Mouse (Mus musculus): ENCODE results near the gene Psmd5.
A peak's percentile ranks its signal among the peaks of the same experiment; 100 is the strongest.
"Not testable (repeated sequence)": the region's sequence is repeated elsewhere in the genome, so short reads cannot be mapped to it uniquely, and the experiment has no call there.

Psmd5 gene

DNA sequence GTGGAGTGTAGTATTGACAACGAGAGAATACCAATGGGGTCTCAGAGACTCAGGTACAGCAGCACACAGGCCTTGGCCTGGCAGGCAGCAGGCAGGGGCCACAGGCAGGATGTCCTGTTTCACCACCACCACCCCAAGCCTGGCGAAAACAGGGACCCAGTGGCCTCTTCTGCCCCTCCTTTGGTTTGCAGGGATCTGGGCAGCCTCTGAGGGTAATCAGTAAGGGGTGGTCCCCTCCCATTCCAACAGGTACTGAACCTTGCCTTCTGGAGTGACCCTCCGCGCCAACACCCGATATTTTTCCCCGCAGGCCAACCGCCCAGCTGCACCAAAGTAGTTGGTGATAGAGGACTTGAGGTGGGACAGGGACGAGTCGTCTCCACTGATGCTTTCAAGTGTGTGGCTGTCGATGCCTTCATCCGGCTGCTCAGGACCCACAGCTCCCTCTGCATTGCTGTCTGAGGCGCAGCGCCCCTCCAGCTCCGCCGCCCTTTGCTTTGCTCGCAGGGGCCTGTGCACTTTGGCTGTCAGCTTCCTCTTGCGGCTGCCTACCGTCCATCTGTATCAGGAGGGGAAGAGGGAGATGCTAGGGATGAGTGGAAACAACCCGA is 20.8 kb upstream of the Psmd5 start:
- no peak for DNase-seq (ENCODE audit: low spot score in 2 of 2)

GRCm38 (mm10) chr2:34893950-34894349 is 19.2 kb upstream of the Psmd5 start:
- no peak for DNase-seq (ENCODE audit: low spot score in 2 of 2)

DNA sequence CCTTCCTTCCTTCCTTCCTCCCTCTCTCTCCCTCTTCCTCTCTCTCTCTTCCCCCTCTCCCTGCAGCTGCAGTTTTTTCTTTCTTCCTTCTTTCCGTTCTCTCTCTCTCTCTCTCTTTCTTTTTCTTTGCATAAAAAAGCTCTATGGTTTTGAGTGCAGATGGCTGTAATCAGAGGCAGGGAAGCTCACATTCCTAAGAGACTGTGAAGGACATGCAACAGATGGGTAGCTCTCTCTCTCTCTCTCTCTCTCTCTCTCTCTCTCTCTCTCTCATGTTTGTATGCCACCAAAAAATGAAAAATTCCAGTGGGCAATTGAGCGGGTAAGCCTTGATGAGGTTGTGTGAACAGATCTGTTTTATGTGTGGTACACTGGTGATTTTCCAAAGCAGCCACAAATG is 9.4 kb upstream of the Psmd5 start:
- no peak for DNase-seq (ENCODE audit: low spot score in 2 of 2)

DNA sequence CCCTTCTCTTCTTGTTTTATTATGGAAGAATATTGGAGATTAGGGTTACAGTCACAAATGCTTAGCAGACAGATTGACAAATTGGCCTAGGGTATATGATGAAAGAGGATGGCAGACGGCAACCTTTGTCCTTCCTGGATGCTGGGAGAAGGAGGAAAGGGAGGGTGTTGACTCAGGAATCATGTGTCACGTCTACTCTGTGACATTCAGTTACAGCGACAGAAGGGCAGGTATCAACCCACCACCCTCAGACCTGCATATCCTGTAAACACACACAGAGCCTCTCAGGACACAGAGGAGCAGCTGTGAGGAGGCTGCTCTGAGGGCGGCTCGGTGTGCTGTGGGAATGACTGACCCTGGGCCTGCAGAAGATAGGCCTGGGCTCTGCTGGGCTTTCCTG is 8.4 kb upstream of the Psmd5 start:
- no peak for DNase-seq (ENCODE audit: low spot score in 2 of 2)

DNA sequence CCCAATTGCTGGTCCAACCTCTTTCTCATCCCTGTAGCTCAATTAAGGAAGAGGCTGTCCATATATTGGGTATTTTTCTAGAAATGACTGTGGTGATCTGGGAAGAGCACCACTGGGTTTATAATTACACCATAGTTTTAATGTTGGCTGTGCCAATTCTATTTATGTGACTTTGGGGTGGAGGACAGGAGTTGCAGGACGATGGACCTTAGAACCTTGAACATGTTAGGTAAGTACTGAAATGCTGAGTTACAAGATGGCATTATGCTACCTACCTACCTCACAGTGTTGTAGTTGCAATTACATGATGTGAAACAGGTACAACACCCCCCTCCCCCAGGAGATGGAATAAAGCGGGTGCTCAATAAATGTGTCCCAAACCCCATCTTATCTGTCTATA is 8.0 kb upstream of the Psmd5 start:
- DNase-seq (ENCODE audit: low spot score in 2 of 2), result no peak

- DNase-seq (ENCODE audit: low spot score in 2 of 2), result no peak
These were observed 5.3 kb upstream of the Psmd5 start for GRCm38 (mm10) chr2:34880054-34880453.

- DNase-seq (ENCODE audit: low spot score in 2 of 2), result no peak
These were observed 497 bp downstream of the Psmd5 start, which contains the start of gene Cutal for GRCm38 (mm10) chr2:34874271-34874670. TSS of gene Cutal (plus strand) at chr2:34874396.

- peak; percentile 91 to 93 for DNase-seq (ENCODE audit: low spot score in 2 of 2)
These were observed 4.0 kb downstream of the Psmd5 start for GRCm38 (mm10) chr2:34870520-34871474.

- no peak for DNase-seq (ENCODE audit: low spot score in 2 of 2)
These were observed 5.1 kb downstream of the Psmd5 start for GRCm38 (mm10) chr2:34869680-34870079.

GRCm38 (mm10) chr2:34857728-34858127 is 17.0 kb downstream of the Psmd5 start:
- DNase-seq (ENCODE audit: low spot score in 2 of 2), result no peak

- DNase-seq (ENCODE audit: low spot score in 2 of 2), result no peak
These were observed 19.5 kb downstream of the Psmd5 start for GRCm38 (mm10) chr2:34855265-34855664.

- no peak for DNase-seq (ENCODE audit: low spot score in 2 of 2)
These were observed 27.1 kb downstream of the Psmd5 start for GRCm38 (mm10) chr2:34847702-34848101.

GRCm38 (mm10) chr2:34843211-34843939 is 31.4 kb downstream of the Psmd5 start:
- no peak for DNase-seq (ENCODE audit: low spot score in 2 of 2)

- DNase-seq (ENCODE audit: low spot score in 2 of 2), result peak; percentile 30 to 52
These were observed 33.1 kb downstream of the Psmd5 start for GRCm38 (mm10) chr2:34841706-34842105.

DNA sequence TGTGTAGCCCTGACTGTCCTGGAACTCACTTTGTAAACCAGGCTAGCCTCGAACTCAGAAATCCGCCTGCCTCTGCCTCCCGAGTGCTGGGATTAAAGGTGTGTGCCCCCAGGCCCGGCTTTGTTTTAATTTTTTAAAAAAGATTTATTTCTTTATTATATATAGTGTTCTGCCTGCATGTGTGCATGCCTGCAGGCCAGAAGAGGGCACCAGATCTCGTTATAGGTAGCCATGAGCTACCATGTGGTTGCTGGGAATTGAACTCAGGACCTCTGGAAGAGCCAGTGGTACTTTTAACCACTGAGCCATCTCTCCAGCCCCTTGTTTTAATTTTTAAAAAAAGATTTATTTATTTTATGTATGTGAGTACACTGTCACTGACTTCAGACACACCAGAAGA is 34.6 kb downstream of the Psmd5 start:
- DNase-seq (ENCODE audit: low spot score in 2 of 2), result not testable (repeated sequence)

DNA sequence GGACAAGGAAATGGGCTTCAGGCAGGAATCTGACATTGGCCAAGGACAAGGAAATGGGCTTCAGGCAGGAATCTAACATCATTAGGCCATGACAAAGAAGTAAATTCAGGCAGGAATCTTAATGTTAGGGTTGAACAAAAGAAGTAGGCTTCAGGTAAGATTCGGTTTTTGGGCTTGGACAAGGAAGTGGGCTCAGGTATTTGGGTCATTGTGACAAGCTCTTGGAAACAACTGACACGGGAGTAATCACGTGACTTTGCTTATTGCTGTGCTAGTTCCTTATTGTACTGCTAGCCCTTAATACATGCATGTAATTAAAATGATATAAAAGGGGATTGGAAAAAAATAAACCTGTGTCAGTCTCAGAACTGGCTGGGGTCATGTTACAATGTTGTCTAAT is 39.1 kb downstream of the Psmd5 start:
- DNase-seq (ENCODE audit: low spot score in 2 of 2), result no peak

GRCm38 (mm10) chr2:34833624-34834023 is 41.1 kb downstream of the Psmd5 start:
- DNase-seq (ENCODE audit: low spot score in 2 of 2), result no peak

GRCm38 (mm10) chr2:34832766-34833457 is 41.9 kb downstream of the Psmd5 start, which contains the start of gene Gm34653:
TSS of gene Gm34653 (plus strand) at chr2:34833007.
- DNase-seq (ENCODE audit: low spot score in 2 of 2), result not testable (repeated sequence)

DNA sequence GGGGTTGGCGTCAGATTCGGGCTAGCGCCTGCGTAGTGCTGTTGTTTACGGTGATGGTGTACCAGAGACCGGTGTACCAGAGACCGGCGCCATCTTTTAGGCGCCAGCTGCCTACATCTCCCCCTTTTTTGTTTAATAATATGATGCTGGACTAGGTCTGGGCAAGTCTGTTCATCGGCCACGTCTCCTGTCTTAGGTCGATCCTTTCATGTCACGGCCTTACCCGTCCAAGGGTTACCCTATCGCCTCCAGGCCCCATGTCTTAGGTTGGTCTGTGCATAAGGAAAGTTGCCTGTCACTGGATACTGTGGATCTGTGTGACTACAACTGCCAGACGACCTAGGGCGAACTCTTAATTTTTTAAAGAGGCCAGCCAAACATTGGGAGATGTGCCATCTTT is 44.7 kb downstream of the Psmd5 start:
- DNase-seq (ENCODE audit: low spot score in 2 of 2), result not testable (repeated sequence)

- DNase-seq (ENCODE audit: low spot score in 2 of 2), result no peak
These were observed 46.7 kb downstream of the Psmd5 start for GRCm38 (mm10) chr2:34828026-34828425.

GRCm38 (mm10) chr2:34827591-34827990 is 47.2 kb downstream of the Psmd5 start:
- no peak for DNase-seq (ENCODE audit: low spot score in 2 of 2)

Data from frontal cortex, postnatal 14 days (tissue).